Mouse (Mus musculus) forebrain, embryonic 13.5 days (tissue): ENCODE results near the gene Atat1. TPM values are rescaled to one million over a fixed set of nuclear protein-coding genes. Genes with fewer than 3 reads are reported as not detected.

Experiments
- ATAC-seq: fragments of 200-750 bp; cut with Nextera tagmentation; 2 replicates; pipeline ENCODE4 v1.8.0; 2017
- H3K27ac ChIP-seq: fragments of 300-500 bp; sonication (generic); 2 replicates; pipeline ENCODE4 v1.5.1; 2015; ENCODE audit warnings: inconsistent platforms, mild to moderate bottlenecking, moderate library complexity
- H3K27me3 ChIP-seq: fragments of 300-500 bp; sonication (generic); 2 replicates; pipeline ENCODE4 v1.6.1; 2015; ENCODE audit warnings: mild to moderate bottlenecking, inconsistent platforms
- H3K36me3 ChIP-seq: fragments of 300-500 bp; sonication (generic); 2 replicates; pipeline ENCODE4 v1.6.1; 2015; ENCODE audit warnings: mild to moderate bottlenecking, inconsistent platforms; ENCODE audit not compliant: poor library complexity, severe bottlenecking
- H3K4me1 ChIP-seq: fragments of 300-500 bp; sonication (generic); 2 replicates; pipeline ENCODE4 v1.6.1; 2015; ENCODE audit warnings: inconsistent platforms
- H3K4me2 ChIP-seq: fragments of 300-500 bp; sonication (generic); 2 replicates; pipeline ENCODE4 v1.6.1; 2015; ENCODE audit warnings: inconsistent platforms, mild to moderate bottlenecking, moderate library complexity
- H3K4me3 ChIP-seq: fragments of 300-500 bp; sonication (generic); 2 replicates; pipeline ENCODE4 v1.5.1; 2015; ENCODE audit warnings: mild to moderate bottlenecking, inconsistent platforms
- H3K9ac ChIP-seq: fragments of 300-500 bp; sonication (generic); 2 replicates; pipeline ENCODE4 v1.6.1; 2015; ENCODE audit warnings: mild to moderate bottlenecking, inconsistent platforms
- H3K9me3 ChIP-seq: fragments of 300-500 bp; sonication (generic); replicated peaks from 2 replicates; pipeline ENCODE4 v1.6.1; 2016; ENCODE audit warnings: inconsistent platforms
- WGBS: fragments of 180-500 bp; shearing (Covaris S2); methylation state at CpG from one replicate; pipeline ENCODE4 v1.1.7; 2015; 5-methylcytosine and 5-hydroxymethylcytosine counted together
- polyA plus RNA-seq: library from polyadenylated mRNA; unstranded; fragments of >200 nt; fragmentation: Nextera tagmentation; extraction: Ambion mirVana; gene quantifications from 2 replicates; pipeline ENCODE4 v1.2.1, GENCODE M21; 2015

Gene Atat1
- polyA plus RNA-seq, 1 experiment from 2014 or later: 331 TPM

DNA sequence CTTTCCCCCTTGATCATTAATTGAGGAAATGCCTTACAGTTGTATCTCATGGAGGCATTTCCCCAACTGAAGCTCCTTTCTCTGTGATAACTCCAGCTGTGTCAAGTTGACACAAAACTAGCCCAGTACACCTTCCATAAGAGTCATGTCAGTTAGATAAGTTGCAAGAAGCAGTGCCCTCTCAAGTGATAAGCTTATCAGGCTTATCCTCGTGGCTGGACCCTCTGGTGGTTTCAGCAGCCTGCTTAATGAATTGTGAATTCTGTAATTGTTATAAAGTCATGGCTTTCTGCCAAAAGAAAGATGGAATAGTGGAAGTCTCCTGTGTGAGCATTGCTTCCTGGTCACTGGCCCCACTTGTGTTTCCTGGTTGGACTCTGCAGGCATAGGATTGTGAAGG is 17.6 kb upstream of the Atat1 start:
- H3K27ac ChIP-seq: no peak overlapping the region
- no peaks in the 10 kb centered on the region for H3K9me3 ChIP-seq
- no peak overlapping the region for H3K9ac ChIP-seq
- no peak overlapping the region for H3K4me2 ChIP-seq
- no peaks in the 10 kb centered on the region for H3K4me1 ChIP-seq
- 74% methylated on average over 1 of the region's 1 CpGs for WGBS
- H3K27me3 ChIP-seq: no peaks in the 10 kb centered on the region
- H3K36me3 ChIP-seq: peaks cover 84% of the 10 kb centered on the region
- no peak overlapping the region for H3K4me3 ChIP-seq
- no peak for ATAC-seq

DNA sequence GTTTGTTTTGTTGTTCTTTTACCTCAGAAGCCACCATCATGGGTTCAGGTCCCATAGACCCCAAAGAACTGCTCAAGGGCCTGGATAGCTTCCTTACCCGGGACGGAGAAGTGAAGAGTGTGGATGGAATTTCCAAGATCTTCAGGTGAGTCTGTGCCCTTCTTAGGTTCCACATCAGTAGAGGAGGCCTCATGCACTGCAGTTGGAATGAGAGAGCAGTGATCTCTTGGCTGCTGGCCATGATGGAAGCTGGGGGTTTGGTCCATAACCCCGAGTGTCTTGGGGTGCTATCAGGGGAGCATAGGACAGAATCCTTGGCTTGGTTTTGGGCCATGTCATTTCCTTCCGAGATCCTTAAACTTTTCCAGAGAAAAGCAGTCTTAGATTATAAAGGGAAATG is 13.4 kb upstream of the Atat1 start:
- H3K9me3 ChIP-seq: no peaks in the 10 kb centered on the region
- ATAC-seq: no peak
- H3K27me3 ChIP-seq: no peaks in the 10 kb centered on the region
- no peak overlapping the region for H3K4me3 ChIP-seq
- H3K27ac ChIP-seq: no peak overlapping the region
- H3K9ac ChIP-seq: no peak overlapping the region
- H3K4me1 ChIP-seq: peaks cover 29% of the 10 kb centered on the region
- H3K36me3 ChIP-seq: peaks cover 52% of the 10 kb centered on the region
- 93% methylated on average over 4 of the region's 4 CpGs for WGBS
- H3K4me2 ChIP-seq: no peak overlapping the region

- Histone ChIP-seq H3K27me3 (no peaks in the 10 kb centered on the region), H3K9ac (no peak overlapping the region), H3K4me1 (peaks cover 29% of the 10 kb centered on the region), H3K4me3 (no peak overlapping the region), H3K4me2 (no peak overlapping the region), H3K36me3 (peaks cover 45% of the 10 kb centered on the region), H3K9me3 (no peaks in the 10 kb centered on the region), H3K27ac (0 out of 2 replicates have a peak overlapping the region, but pooled peaks have one; percentile 1)
- ATAC-seq: no peak
- 87% methylated on average over 3 of the region's 3 CpGs for WGBS
These were observed 12.7 kb upstream of the Atat1 start for GRCm38 (mm10) chr17:35922566-35922965.

- WGBS: 93% methylated on average over 4 of the region's 4 CpGs
These were observed 11.8 kb upstream of the Atat1 start for GRCm38 (mm10) chr17:35921710-35922109.

DNA sequence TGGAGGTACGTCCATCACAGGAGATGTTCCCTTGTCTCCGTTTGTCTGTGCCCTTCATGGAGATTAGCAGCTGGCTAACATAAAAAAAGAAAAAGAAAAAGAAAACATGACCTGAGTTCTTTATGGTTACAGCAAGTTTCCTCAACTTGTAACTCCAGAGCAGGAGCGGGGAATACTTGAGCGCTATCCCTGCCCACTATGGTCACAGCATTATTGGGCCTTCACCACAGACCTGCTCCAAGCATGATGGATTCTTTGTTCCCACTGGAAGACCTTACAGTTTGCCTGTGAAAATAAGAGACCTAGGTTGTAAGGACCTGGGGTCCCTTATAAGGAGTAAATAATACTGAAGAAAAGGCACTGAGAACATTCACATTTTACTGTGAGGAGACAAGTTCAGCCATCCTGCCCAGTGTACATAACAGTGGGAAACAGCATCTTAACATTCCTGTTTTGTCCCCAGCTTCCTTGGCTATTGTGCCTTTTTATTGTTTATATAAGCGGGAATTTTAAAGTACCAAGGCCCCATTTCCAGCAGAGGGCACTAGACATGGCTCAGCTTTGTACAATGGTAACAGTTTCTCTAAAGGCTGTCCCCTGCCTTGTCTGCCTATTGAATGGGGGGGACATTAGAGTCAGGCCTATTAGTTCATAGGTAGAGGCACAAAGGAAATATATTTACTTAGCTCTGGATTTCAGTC is 11.1 kb upstream of the Atat1 start:
- ATAC-seq: no peak
- 0 out of 2 replicates have a peak overlapping the region, but pooled peaks have one; percentile 6 for H3K4me3 ChIP-seq

More at GRCm38 (mm10) chr17:35921710-35922109, 11.8 kb upstream of the Atat1 start:
- no peak for ATAC-seq
- H3K36me3 ChIP-seq: peaks cover 37% of the 10 kb centered on the region
- no peak overlapping the region for H3K4me3 ChIP-seq
- H3K4me1 ChIP-seq: peaks cover 29% of the 10 kb centered on the region
- H3K4me2 ChIP-seq: no peak overlapping the region
- no peaks in the 10 kb centered on the region for H3K27me3 ChIP-seq
- no peaks in the 10 kb centered on the region for H3K9me3 ChIP-seq
- 0 out of 2 replicates have a peak overlapping the region, but pooled peaks have one; percentile 14 for H3K9ac ChIP-seq
- H3K27ac ChIP-seq: 0 out of 2 replicates have a peak overlapping the region, but pooled peaks have one; percentile 99

DNA sequence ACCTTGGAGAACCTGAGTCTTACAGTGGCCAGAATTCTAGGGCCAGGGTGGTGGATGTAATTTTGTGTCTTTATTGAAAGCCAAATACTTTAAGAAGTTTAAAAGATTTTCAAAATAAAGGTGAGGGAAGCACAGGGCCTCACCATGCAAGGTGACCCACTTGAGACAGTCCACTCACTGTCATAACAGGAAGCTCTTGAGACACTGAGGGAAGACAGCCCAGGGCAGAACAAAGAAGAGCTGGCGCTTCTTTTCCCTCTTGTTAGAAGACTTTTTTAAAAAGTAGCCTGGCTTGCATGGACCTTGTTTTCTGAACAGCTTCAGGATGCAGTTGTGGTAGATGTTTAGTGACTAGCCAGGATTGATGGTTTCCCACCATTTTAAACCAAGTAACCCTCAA is 10.5 kb upstream of the Atat1 start:
- 86% methylated on average over 1 of the region's 1 CpGs for WGBS
- Histone ChIP-seq H3K4me3 (peak overlapping the region; percentile 76; the same call in 1 of the 2 replicates), H3K4me1 (peaks cover 32% of the 10 kb centered on the region), H3K4me2 (peak overlapping the region; percentile 79), H3K9me3 (no peaks in the 10 kb centered on the region), H3K36me3 (peaks cover 24% of the 10 kb centered on the region), H3K27me3 (no peaks in the 10 kb centered on the region), H3K27ac (peak overlapping the region; percentile 99), H3K9ac (peak overlapping the region; percentile 98; the same call in 1 of the 2 replicates)
- ATAC-seq: no peak

More for the DNA sequence above, 11.1 kb upstream of the Atat1 start:
- H3K9me3 ChIP-seq: no peaks in the 10 kb centered on the region
- WGBS: 63% methylated on average over 5 of the region's 5 CpGs
- peaks cover 30% of the 10 kb centered on the region for H3K36me3 ChIP-seq
- H3K4me1 ChIP-seq: peaks cover 29% of the 10 kb centered on the region
- H3K27me3 ChIP-seq: no peaks in the 10 kb centered on the region
- H3K27ac ChIP-seq: peak overlapping the region; percentile 99
- H3K4me2 ChIP-seq: peak overlapping the region; percentile 79
- 0 out of 2 replicates have a peak overlapping the region, but pooled peaks have one; percentile 98 for H3K9ac ChIP-seq

DNA sequence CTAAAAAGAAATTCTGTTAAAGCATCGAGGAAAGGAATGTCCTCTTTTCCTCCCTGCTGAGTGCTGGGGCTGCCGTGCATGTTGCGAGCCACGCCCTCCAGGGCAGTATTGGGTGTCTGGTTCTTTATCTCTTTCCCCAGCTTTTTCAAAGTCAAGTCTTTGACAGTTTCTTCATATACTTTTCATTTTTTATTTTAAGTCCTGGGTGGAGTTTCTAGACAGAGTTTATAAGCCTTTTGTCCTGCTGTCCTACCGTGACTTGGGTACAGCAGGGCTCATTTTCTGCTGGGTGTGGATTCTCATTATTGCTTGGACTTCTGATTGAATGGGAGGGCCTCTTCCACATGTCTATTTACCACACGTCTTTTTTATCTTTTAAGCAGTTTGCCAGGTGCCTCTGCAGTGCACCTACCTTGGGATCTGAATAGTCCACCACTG is 10.0 kb upstream of the Atat1 start:
- Histone ChIP-seq H3K4me1 (peaks cover 35% of the 10 kb centered on the region), H3K27me3 (no peaks in the 10 kb centered on the region), H3K9ac (peak overlapping the region; percentile 98), H3K27ac (peak overlapping the region; percentile 99), H3K4me3 (peak overlapping the region; percentile 76), H3K9me3 (no peaks in the 10 kb centered on the region), H3K4me2 (peak overlapping the region; percentile 79), H3K36me3 (peaks cover 19% of the 10 kb centered on the region)
- no peak for ATAC-seq
- 50% methylated on average over 6 of the region's 6 CpGs for WGBS

DNA sequence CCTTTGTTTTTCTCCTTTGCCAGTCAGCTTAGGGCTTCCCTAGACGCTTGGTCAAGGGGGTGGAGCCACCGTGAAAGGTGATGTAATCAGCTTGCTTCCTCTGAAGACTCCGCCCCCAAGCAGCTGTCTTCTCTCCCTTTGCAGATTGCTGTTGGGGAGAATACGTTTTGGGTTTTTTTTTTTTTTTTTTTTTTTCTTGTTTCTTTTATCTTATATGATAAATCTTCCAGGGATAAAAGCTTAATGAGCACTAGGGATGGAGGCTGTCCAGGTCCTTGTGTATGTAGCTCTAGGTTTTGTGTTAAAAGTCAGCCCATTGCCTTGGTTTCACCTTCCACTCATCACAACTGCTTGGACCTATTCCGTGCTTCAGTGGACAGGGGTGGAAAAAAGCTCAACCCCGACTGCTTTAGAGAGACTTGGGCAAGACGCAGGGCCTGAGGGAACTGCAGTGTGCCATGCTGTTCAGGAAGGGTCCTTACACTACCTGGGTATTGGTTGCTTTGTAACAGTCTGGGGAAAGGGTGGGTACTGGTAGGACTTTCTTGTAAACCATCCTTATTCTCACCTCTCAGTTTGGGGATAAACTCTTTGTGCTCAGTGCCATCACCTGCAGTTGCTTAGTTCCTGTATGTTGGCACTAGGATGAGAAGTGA is 9.3 kb upstream of the Atat1 start:
- Histone ChIP-seq H3K27ac (peak overlapping the region; percentile 99), H3K4me3 (peak overlapping the region; percentile 76), H3K4me2 (peak overlapping the region; percentile 79), H3K9ac (peak overlapping the region; percentile 98), H3K4me1 (peaks cover 35% of the 10 kb centered on the region), H3K27me3 (no peaks in the 10 kb centered on the region), H3K36me3 (peaks cover 16% of the 10 kb centered on the region), H3K9me3 (no peaks in the 10 kb centered on the region)
- peak; percentile 46 for ATAC-seq
- 10% methylated on average over 7 of the region's 7 CpGs for WGBS

DNA sequence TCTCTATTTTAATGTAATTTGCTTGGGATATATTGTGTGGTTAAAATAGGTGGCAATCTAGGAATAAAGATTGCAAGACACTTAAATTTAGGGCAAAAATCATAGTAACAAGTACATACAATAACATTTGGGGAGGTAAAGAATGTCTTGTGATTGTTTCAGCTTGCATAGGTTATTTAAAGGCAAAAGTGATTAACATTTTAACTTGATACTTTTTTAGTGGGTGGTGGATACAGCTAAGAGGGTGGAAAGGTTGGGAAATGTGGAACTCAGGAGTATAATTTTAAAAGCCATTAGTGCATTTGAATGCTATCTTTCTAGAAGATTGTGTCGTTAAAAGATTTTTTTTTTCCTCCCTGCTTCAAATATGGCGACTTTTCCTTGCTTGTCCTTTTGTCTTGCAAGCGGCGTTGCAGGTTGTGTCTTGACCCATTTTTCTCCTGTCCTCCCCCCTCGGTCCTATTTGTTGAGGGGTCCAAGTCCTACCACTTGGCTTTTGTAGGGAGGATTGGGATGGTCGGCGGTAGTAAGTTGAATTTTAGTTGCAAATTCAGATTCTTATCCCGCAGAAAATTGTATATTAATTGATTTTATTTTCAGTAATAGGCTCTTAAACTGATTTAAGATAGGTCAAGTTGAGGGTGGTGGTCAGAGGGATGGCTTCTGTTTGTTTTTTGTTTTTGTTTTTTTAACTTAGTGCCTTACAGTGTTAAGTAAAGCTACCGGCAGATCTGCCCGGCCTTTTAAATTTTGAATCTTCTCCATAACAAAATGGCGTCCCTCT is 8.6 kb upstream of the Atat1 start:
- no peak for ATAC-seq
- Histone ChIP-seq H3K27ac (peak overlapping the region; percentile 99), H3K4me2 (peak overlapping the region; percentile 79), H3K4me3 (peak overlapping the region; percentile 76), H3K27me3 (no peaks in the 10 kb centered on the region), H3K4me1 (peaks cover 35% of the 10 kb centered on the region), H3K9me3 (no peaks in the 10 kb centered on the region), H3K36me3 (peaks cover 12% of the 10 kb centered on the region), H3K9ac (peak overlapping the region; percentile 98)
- under 1% methylated on average over 11 of the region's 11 CpGs for WGBS

DNA sequence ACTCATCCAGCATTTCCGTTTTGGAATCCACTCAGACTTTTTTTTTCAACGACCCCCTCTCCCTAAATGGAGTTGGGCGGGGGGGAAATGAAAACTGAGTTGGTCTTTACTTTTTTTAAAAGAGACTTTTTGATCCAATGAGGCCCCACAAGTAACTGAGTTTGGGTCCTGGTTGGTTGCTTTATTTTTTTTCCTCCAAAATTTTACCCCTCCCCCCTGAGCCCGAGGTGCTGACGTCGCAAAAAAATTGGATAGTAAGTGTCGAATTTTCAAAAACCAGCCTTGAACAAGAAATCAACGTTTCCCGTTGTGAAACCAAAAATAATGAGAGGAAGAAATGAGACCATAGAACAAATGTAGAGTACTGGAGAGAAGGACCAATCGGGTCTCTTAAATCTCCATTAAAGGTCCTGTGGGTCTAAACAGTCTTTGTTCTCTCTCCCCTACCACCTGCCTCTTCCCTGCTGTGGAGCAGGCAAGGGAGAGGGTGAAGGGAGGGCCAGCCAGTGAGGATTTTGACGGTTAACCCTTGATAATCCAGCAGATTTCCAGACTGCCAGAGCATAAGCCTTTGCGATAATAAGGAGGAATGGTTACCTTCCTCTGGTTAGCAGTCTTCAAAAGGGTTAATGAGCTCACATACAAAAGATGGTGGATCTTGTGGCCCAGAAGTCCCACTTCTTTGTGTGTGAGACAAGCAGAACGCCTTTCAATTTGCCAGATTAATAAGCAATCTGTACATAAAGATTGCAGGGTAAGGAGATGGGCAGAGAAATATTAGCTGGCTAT is 7.8 kb upstream of the Atat1 start:
- H3K9ac ChIP-seq: peak overlapping the region; percentile 98
- peaks cover 13% of the 10 kb centered on the region; the same call in 1 of the 2 replicates for H3K36me3 ChIP-seq
- 0% methylated on average over 13 of the region's 13 CpGs for WGBS
- peak; percentile 11 for ATAC-seq
- H3K4me1 ChIP-seq: peaks cover 35% of the 10 kb centered on the region
- H3K4me3 ChIP-seq: peak overlapping the region; percentile 76
- H3K9me3 ChIP-seq: no peaks in the 10 kb centered on the region
- no peaks in the 10 kb centered on the region for H3K27me3 ChIP-seq
- peak overlapping the region; percentile 99 for H3K27ac ChIP-seq
- H3K4me2 ChIP-seq: peak overlapping the region; percentile 79

DNA sequence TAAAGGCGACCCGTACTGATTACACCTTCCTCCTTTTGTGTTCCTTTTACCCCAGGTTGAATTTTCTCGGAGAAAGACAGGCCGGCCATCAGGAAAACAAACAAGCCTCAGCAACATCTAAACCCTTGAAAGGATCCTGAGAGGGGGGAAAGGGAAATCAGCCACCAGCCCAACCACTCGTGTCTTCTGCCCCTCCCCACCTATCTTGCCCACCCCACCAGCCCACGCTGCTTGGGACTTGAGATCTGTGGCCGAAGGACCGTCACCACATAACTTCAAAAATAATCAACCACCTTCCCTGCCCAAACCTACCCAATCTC is 7.2 kb upstream of the Atat1 start:
- H3K4me1 ChIP-seq: peaks cover 35% of the 10 kb centered on the region

More for the DNA sequence above, 7.2 kb upstream of the Atat1 start:
- 0% methylated on average over 8 of the region's 8 CpGs for WGBS
- Histone ChIP-seq H3K9ac (peak overlapping the region; percentile 98), H3K4me2 (peak overlapping the region; percentile 79), H3K4me3 (peak overlapping the region; percentile 76), H3K27me3 (no peaks in the 10 kb centered on the region), H3K36me3 (peaks cover 18% of the 10 kb centered on the region; the same call in 1 of the 2 replicates), H3K9me3 (no peaks in the 10 kb centered on the region), H3K27ac (peak overlapping the region; percentile 99)
- no peak for ATAC-seq
